9 mouse cellular contexts compared by ENCODE assay signal in the genomic region with DNA sequence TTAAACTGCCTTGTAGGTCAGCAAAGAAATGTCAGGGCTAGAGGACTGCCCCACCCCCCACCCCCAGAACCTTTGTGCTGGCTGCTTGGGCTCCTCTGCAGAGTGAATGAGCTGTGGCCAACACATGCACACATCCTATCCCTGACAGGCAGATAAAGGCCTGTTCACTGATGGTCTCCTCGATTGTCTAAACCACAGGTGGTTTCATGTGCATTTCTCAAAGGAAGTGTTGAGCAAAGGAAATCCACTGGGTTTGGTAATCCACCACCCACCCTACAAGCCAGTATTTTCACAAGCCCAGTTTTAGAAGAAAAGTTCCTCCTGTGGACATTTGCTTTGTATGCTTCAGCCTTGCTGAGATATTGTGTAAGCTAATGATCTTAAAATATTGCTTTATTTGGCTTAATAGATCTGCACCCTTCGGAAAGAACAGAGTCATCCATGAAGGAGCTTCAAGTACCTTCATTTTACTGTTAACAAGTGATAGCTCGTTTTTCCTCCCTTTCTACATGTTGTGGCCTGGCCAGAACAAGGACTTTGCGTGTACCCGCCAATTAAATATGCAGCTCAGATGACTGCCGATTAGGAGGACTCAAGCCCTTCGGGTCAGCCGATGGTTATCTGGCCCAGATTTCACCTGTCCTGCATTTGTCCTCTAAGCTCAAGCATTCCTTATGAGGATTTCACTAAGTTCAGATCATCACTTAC. TPM values are rescaled to one million over a fixed set of nuclear protein-coding genes. Genes with fewer than 3 reads are reported as not detected.
DNase-seq lines count a peak whose midpoint lies in the region; ATAC-seq and TF ChIP-seq lines count a peak whose summit lies in the region.
"Had no signal": no experiment of that assay in that cellular context is flagged by ENCODE, and none has a peak within 500 bp of the region (broad histone marks: within the 10 kb centered on the region; RNA-seq: fewer than 3 reads in every experiment).

No protein-coding gene starts in this region.

- peak overlapping the region; percentile 95; the same call in 1 of the 2 replicates for H3K9ac ChIP-seq in CH12.LX (ENCODE audit: insufficient read depth, low read depth)
- H3K9ac ChIP-seq in forebrain, embryonic 12.5 days, result no peak overlapping the region
- H3K9ac ChIP-seq: limb, embryonic 12.5 days had no signal

- H3K36me3 ChIP-seq in kidney, adult 2 months (ENCODE audit: control insufficient read depth, insufficient read depth, low read length), result no peaks in the 10 kb centered on the region
- peaks cover 5 to 7% of the 10 kb centered on the region in 2 experiments for H3K36me3 ChIP-seq in CH12.LX (replicated peaks in 1 of 2; ENCODE audit: control insufficient read depth in 1 of 2, insufficient read depth in 1 of 2, low read length in 1 of 2)
- no peaks in the 10 kb centered on the region for H3K36me3 ChIP-seq in forebrain, embryonic 12.5 days (replicated peaks)
- H3K36me3 ChIP-seq: limb, embryonic 12.5 days had no signal

- 70% methylated on average over 8 of the region's 8 CpGs for WGBS in kidney, adult 2 months
- 50% methylated on average over 8 of the region's 8 CpGs for WGBS in forebrain, embryonic 12.5 days

- H3K27ac ChIP-seq in kidney, adult 2 months (ENCODE audit: insufficient read depth, low read depth, low read length), result 0 out of 2 replicates have a peak overlapping the region, but pooled peaks have one; percentile 23
- peak overlapping the region; percentile 77 for H3K27ac ChIP-seq in CH12.LX (ENCODE audit: insufficient read depth, low read depth)
- H3K27ac ChIP-seq in forebrain, embryonic 12.5 days, result 0 out of 2 replicates have a peak overlapping the region, but pooled peaks have one; percentile 42
- H3K27ac ChIP-seq: limb, embryonic 12.5 days had no signal

- H3K4me2 ChIP-seq in CH12.LX (ENCODE audit: insufficient read depth, low read depth, poor library complexity, severe bottlenecking), result peak overlapping the region; percentile 45
- H3K4me2 ChIP-seq in forebrain, embryonic 12.5 days, result peak overlapping the region; percentile 56; the same call in 1 of the 2 replicates
- H3K4me2 ChIP-seq: limb, embryonic 12.5 days had no signal

- H3K4me1 ChIP-seq in kidney, adult 2 months (ENCODE audit: control insufficient read depth, insufficient read depth, low read length), result no peaks in the 10 kb centered on the region
- H3K4me1 ChIP-seq in CH12.LX (ENCODE audit: control insufficient read depth in 1 of 2, insufficient read depth in 2 of 2), result peaks cover 0 to 24% of the 10 kb centered on the region in 2 experiments; a peak in 2 of 4 replicates
- H3K4me1 ChIP-seq in forebrain, embryonic 12.5 days, result peaks cover 12% of the 10 kb centered on the region
- H3K4me1 ChIP-seq: limb, embryonic 12.5 days had no signal

- dilution Hi-C loops in CH12.LX (cut with MboI; ENCODE audit: extremely low pct_ligation_motif_present, extremely low pct_unique_long_range_greater_than_20kb, low sequenced_read_pairs), result no loop called here

- peak; percentile 11 for DNase-seq in kidney, adult 2 months
- DNase-seq in kidney, adult 18-20 months, result no peak
- DNase-seq in CH12.LX (ENCODE audit: extremely low read depth), result peak; percentile 70
- no peak for DNase-seq in c-Kit-positive CD71-positive TER-119-positive erythroid progenitor cells, embryonic 14.5 days (ENCODE audit: low spot score)
- no peak for DNase-seq in kidney, postnatal 4 days
- DNase-seq in left cerebral cortex, adult 18-20 months (ENCODE audit: low spot score in 2 of 2), result no peak

- no peak for TF ChIP-seq EP300 in CH12.LX (IDR thresholded peaks at IDR 0.05; ENCODE audit: low read length)

- in situ Hi-C loops in CH12.LX (cut with MboI; ENCODE audit: low pct_ligation_motif_present, low pct_unique_long_range_greater_than_20kb, low sequenced_read_pairs), result loop anchor here (10.0 kb wide), 1 partner anchor 91 kb away; no protein-coding TSS in a partner anchor

- H3K4me3 ChIP-seq in kidney, adult 2 months (ENCODE audit: insufficient read depth, low read depth, low read length), result no peak overlapping the region
- peak overlapping the region in 1 of 3 experiments; percentile 70 for H3K4me3 ChIP-seq in CH12.LX (replicated peaks in 1 of 3; ENCODE audit: low read depth in 2 of 3, low read length in 2 of 3, poor library complexity in 1 of 3)
- no peak overlapping the region for H3K4me3 ChIP-seq in forebrain, embryonic 12.5 days (replicated peaks)
- H3K4me3 ChIP-seq: limb, embryonic 12.5 days had no signal

- no peak for TF ChIP-seq CTCF in kidney, adult 2 months (conservative IDR thresholded peaks at IDR 0.05; ENCODE audit: insufficient read depth, insufficient read length, low read depth, low read length)
- TF ChIP-seq CTCF in CH12.LX (conservative IDR thresholded peaks at IDR 0.05 in 1 of 2, IDR thresholded peaks at IDR 0.05 in 1 of 2; ENCODE audit: low read depth in 2 of 2, low read length in 2 of 2), result no peak

- no peak for ATAC-seq in forebrain, embryonic 12.5 days (ENCODE audit: low FRiP score)
- peak; percentile 47 for ATAC-seq in megakaryocyte progenitor cell, adult 5-6 weeks (replicated peaks; ENCODE audit: poor library complexity)

- peaks cover 18% of the 10 kb centered on the region for H3K79me2 ChIP-seq in CH12.LX (replicated peaks; ENCODE audit: control insufficient read depth, extremely low read depth, insufficient read depth, poor library complexity, severe bottlenecking)

- no peak for TF ChIP-seq POLR2A in kidney, adult 2 months (IDR thresholded peaks at IDR 0.05; ENCODE audit: low read depth, low read length)
- TF ChIP-seq POLR2A in CH12.LX (IDR thresholded peaks at IDR 0.05; ENCODE audit: low read depth, low read length), result peak; percentile 63

- H3K9me3 ChIP-seq in CH12.LX (replicated peaks; ENCODE audit: low read length), result no peaks in the 10 kb centered on the region
- no peaks in the 10 kb centered on the region for H3K9me3 ChIP-seq in forebrain, embryonic 12.5 days
- H3K9me3 ChIP-seq: limb, embryonic 12.5 days had no signal

- H3K27me3 ChIP-seq in kidney, adult 2 months (replicated peaks; ENCODE audit: control insufficient read depth, insufficient read depth, low read length), result no peaks in the 10 kb centered on the region
- H3K27me3 ChIP-seq in CH12.LX (replicated peaks), result no peaks in the 10 kb centered on the region
- peaks cover 45% of the 10 kb centered on the region for H3K27me3 ChIP-seq in forebrain, embryonic 12.5 days

- TF ChIP-seq RAD21 in CH12.LX (IDR thresholded peaks at IDR 0.05; ENCODE audit: low read depth, low read length), result no peak

TF ChIP-seq in CH12.LX, 34 proteins besides CTCF, POLR2A, EP300 and RAD21:
- TF ChIP-seq TCF12 (IDR thresholded peaks at IDR 0.05; ENCODE audit: low read depth, low read length), result no peak
- TF ChIP-seq ELF1 (IDR thresholded peaks at IDR 0.05; ENCODE audit: low read depth, low read length), result no peak
- TF ChIP-seq SIN3A (IDR thresholded peaks at IDR 0.05; ENCODE audit: low read length), result no peak
- no peak for TF ChIP-seq BHLHE40 (IDR thresholded peaks at IDR 0.05; ENCODE audit: low read depth, low read length)
- TF ChIP-seq POLR2AphosphoS2 (IDR thresholded peaks at IDR 0.05; ENCODE audit: low read depth, low read length), result no peak
- no peak for TF ChIP-seq ZNF384 (IDR thresholded peaks at IDR 0.05; ENCODE audit: low read depth, low read length)
- no peak for TF ChIP-seq ZC3H11A (IDR thresholded peaks at IDR 0.05; ENCODE audit: low read depth, low read length)
- TF ChIP-seq USF2 (conservative IDR thresholded peaks at IDR 0.05; ENCODE audit: low read depth, low read length), result no peak
- TF ChIP-seq MAFK (IDR thresholded peaks at IDR 0.05; ENCODE audit: insufficient replicate concordance, low read length), result no peak
- no peak for TF ChIP-seq HCFC1 (IDR thresholded peaks at IDR 0.05; ENCODE audit: low read depth, low read length)
- no peak for TF ChIP-seq TBP (conservative IDR thresholded peaks at IDR 0.05; ENCODE audit: low read depth, low read length)
- no peak for TF ChIP-seq ZKSCAN1 (IDR thresholded peaks at IDR 0.05; ENCODE audit: borderline replicate concordance, low read depth, low read length)
- no peak for TF ChIP-seq GABPA (IDR thresholded peaks at IDR 0.05; ENCODE audit: insufficient replicate concordance, low read depth, low read length)
- no peak for TF ChIP-seq MAZ (IDR thresholded peaks at IDR 0.05; ENCODE audit: low read depth, low read length)
- TF ChIP-seq MEF2A (IDR thresholded peaks at IDR 0.05; ENCODE audit: borderline replicate concordance, low read depth, low read length), result no peak
- TF ChIP-seq UBTF (IDR thresholded peaks at IDR 0.05; ENCODE audit: low read depth, low read length), result no peak

RNA-seq across cellular contexts. Expression of gene Tmsb4x, which starts 3.1 kb away (rescaled TPM):
- 143 and 255 TPM in 2 replicates for polyA plus RNA-seq in kidney, adult 2 months (2012; rRNA removed)
- total RNA-seq in CH12.LX (2012; rRNA removed) (2,307 and 2,940 TPM in 2 replicates), CH12.LX (2014; rRNA removed) (6,726 and 7,895 TPM in 2 replicates)
- 1,685 and 1,828 TPM in 2 replicates for polyA plus RNA-seq in CH12.LX (2012; ENCODE audit: insufficient read length, low read depth)
- 5,994 and 6,112 TPM in 2 replicates for polyA plus RNA-seq in forebrain, embryonic 12.5 days (2016; fragmentation: Nextera tagmentation; extraction: Ambion mirVana)
- total RNA-seq in megakaryocyte progenitor cell, adult 5-6 weeks (2015), result 2,723 and 3,717 TPM in 2 replicates
- 1,582 and 2,074 TPM in 2 replicates for total RNA-seq in megakaryocyte progenitor cell, adult 5-6 weeks (2017)
- 100 to 1,000 TPM; 959 to 978 TPM for total RNA-seq in left cerebral cortex, adult 18-20 months (2021)

RNA-seq across cellular contexts. Expression of gene Tlr8, which starts 58.2 kb away (rescaled TPM):
- polyA plus RNA-seq in kidney, adult 2 months (2012; rRNA removed), result 0.15 and 0.30 TPM in 2 replicates
- total RNA-seq in CH12.LX (2012; rRNA removed), result not detected in 2 replicates
- not detected in 2 replicates for total RNA-seq in CH12.LX (2014; rRNA removed)
- polyA plus RNA-seq in CH12.LX (2012; ENCODE audit: insufficient read length, low read depth), result not detected in 2 replicates
- not detected in 2 replicates for polyA plus RNA-seq in forebrain, embryonic 12.5 days (2016; fragmentation: Nextera tagmentation; extraction: Ambion mirVana)
- 5.4 and 8.5 TPM in 2 replicates for total RNA-seq in megakaryocyte progenitor cell, adult 5-6 weeks (2015)
- 2.1 and 4.0 TPM in 2 replicates for total RNA-seq in megakaryocyte progenitor cell, adult 5-6 weeks (2017)
- total RNA-seq in left cerebral cortex, adult 18-20 months (2021), result under 1 TPM; 0.21 to 0.54 TPM

Comparison
In these comparisons a context has a peak if more than half of its experiments do, and no peak if none do; other contexts are left out.
1. DNase-seq: peak in kidney, adult 2 months (single experiment) and CH12.LX (single experiment); none in kidney, adult 18-20 months (single experiment), c-Kit-positive CD71-positive TER-119-positive erythroid progenitor cells, embryonic 14.5 days (single experiment), kidney, postnatal 4 days (0 of 2) and left cerebral cortex, adult 18-20 months (0 of 2).
2. H3K27ac ChIP-seq: peak in every context shown above with its lines; median percentile 77 in CH12.LX; 42 in forebrain, embryonic 12.5 days; 23 in kidney, adult 2 months.